Mouse (Mus musculus) kidney, adult 2 months (tissue): ENCODE data around the gene Shisa5.

Source experiments
- CTCF ChIP-seq: fragments of 200-500 bp; conservative IDR thresholded peaks from 2 replicates; pipeline ENCODE4 v1.5.1; 2011; ENCODE audit warnings: low read depth, mild to moderate bottlenecking, control low read depth, low read length, moderate library complexity, mixed read lengths; ENCODE audit not compliant: insufficient read depth, insufficient read length
- POLR2A ChIP-seq: fragments of 200-500 bp; IDR thresholded peaks from one replicate; pipeline ENCODE4 v1.6.1; 2011; ENCODE audit warnings: low read depth, low read length, control low read depth

DNA sequence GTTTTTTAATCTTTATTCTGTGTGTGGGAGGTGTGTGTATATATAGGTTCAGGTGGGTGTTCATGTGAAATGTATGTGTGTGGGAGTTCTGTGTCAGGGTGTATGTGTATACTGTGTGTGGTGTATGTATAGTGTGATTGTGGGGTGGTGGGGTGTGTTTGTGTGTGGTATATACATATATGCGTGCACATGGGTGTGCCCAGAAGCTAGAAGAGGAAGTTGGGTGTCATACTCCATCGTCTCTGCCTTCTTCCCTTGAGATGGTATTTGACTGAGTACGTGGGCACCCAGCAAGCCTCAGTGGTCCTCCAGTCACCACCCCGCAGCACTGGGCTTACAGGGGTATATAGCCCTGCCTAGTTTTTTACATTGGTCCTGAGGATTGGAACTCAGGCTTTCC lies 16.9 kb upstream of the Shisa5 start:
- TF ChIP-seq CTCF (no peak), POLR2A (no peak)
